Mouse (Mus musculus) small intestine, adult 2 months (tissue): ENCODE measurements around the gene Alx3.
A peak's percentile ranks its signal among the peaks of the same experiment; 100 is the strongest.

Experiments
- CTCF ChIP-seq: fragments of 200-500 bp; IDR thresholded peaks from 2 replicates; pipeline ENCODE4 v1.5.1; 2012; ENCODE audit warnings: low read depth, mild to moderate bottlenecking, control low read depth, inconsistent platforms, low read length, moderate library complexity, mixed read lengths; ENCODE audit not compliant: insufficient replicate concordance, insufficient read length; ENCODE audit errors: extremely low read depth
- POLR2A ChIP-seq: fragments of 200-500 bp; IDR thresholded peaks from 2 replicates; pipeline ENCODE4 v1.6.1; 2012; ENCODE audit warnings: low read depth, mild to moderate bottlenecking, control low read depth, inconsistent platforms, low read length, moderate library complexity

GRCm38 (mm10) chr3:107571205-107571604, 23.6 kb upstream of the Alx3 start:
- TF ChIP-seq CTCF, result peak; percentile 17; the same call in 1 of the 2 replicates
- TF ChIP-seq POLR2A, result no peak
